Mouse (Mus musculus) pancreas, adult 10 weeks (tissue): ENCODE measurements around the gene Dnmt1. TPM values are rescaled to one million over a fixed set of nuclear protein-coding genes. Genes with fewer than 3 reads are reported as not detected.

Experiments
- polyA plus RNA-seq: library from polyadenylated mRNA; stranded (reverse); fragments of 350-450 nt; fragmentation: Illumina TruSeq; extraction: RNeasy Lipid Tissue Mini Kit (QIAGEN cat#74804); gene quantifications from one replicate; pipeline ENCODE4 v1.2.3, GENCODE M21; 2015; ENCODE audit warnings: low read depth, low replicate concordance; ENCODE audit not compliant: insufficient read depth

The Dnmt1 gene
- 4.3 TPM for polyA plus RNA-seq

DNA sequence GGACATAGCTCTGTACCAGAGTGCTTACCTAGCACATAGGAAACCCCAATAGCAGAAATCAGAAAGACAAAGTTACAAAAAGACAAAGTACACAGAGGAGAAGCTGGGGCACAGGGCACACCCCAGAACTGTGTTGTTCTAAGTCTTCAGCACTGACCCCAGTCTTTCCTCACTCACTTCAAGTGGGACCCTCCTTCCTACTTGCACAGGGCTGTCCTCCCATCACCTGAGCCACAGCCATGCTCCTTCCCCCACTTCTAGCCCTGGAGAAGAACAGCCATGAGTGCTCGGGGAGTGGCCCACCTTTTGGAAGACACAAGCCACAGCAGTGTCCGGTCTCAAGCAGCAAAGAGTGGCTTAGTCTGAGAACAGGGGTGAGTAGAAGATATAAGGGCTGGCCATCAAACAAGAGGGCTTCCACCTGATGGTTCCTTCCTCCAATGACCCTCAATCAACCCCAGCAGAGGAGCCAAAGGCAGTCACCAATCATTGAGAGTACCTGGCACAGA is at the start of gene Dnmt1:
Dnmt1 (minus strand) TSS at position 459 of the 509 bp plus-strand sequence.

DNA sequence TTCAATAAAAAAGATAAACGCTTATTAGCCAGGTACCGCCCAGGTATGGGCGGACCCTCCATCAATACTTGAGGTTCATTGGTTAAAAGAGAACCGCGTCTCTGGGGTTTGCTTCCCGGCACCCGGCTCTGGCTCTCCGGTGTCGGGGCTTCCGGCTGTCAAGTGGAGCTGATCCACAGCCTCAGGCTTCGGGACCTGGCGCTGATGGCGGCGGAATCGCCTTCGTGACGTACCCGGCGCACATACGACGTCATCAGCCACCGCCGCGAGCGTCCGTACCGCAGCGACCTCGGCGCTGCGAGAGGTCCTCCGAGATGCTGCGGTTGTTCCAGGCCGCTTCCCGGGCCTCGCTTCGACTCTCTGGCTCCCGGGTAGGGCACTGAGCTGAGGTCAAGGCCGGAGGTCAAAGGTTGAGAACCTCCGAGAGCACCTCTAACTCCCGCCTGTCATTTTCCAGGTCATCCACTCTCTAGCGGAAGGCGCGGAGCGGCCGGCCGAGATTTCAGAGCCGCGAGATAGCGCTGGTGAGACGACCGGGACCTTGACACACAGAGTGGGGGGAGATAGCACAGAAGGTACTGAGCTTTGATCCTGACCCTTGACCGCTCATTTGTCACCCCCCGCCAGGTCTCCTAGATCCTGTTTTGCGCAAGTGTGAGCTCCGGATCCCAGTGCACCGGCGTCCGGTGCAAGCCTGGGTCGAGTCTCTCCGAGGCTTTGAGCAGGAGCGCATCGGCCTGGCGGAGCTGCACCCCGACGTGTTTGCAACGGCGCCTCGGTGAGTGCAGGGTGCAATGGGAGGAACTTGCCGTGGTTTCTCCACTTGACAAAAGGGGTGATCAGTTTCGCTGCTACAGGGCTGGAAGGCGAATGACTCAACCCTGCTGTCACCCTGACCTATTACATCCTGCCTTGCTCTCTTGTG is 43.2 kb upstream of the Dnmt1 start, which contains the start of gene Mrpl4:
Mrpl4 (plus strand) TSS at position 112 of the 925 bp plus-strand sequence.

DNA sequence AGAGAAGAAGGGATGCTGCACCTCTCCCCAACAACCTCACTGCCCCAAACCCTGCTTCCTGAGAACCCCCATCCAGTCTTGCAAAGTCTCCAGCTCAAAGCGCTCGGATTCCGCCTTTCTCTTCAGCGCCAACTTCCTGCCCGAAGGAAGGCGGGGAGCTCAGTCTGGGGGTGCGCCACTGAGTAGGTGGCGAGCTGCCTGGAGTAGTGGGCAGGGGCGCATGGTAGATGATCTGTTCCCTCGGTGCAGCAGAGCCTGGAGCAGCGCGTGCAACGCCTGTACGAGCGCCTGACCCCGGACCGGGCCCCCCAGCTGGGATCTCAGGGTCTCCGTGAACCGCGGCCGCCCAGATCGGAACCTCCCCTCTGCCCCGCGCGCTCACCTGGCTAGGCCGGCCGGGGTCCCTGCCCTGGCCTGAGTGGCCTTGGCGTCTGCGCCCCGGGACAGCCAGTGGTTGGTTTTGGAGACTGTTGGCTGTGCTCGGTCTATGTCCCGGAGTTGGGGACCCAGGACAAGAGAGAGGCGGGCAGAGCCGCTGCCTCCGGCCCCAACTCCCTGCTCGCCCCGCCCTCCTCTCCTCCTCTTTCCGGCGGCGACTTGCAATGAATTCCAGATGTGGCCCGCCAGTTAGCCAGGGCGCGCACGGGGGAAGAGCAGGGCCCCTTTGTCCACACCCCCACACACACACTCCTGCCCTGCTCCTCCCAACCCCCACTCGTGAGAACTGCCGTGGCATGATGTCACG is 16.7 kb upstream of the Dnmt1 start, which contains the start of gene S1pr2:
S1pr2 (minus strand) TSS at position 566 of the 745 bp plus-strand sequence.

DNA sequence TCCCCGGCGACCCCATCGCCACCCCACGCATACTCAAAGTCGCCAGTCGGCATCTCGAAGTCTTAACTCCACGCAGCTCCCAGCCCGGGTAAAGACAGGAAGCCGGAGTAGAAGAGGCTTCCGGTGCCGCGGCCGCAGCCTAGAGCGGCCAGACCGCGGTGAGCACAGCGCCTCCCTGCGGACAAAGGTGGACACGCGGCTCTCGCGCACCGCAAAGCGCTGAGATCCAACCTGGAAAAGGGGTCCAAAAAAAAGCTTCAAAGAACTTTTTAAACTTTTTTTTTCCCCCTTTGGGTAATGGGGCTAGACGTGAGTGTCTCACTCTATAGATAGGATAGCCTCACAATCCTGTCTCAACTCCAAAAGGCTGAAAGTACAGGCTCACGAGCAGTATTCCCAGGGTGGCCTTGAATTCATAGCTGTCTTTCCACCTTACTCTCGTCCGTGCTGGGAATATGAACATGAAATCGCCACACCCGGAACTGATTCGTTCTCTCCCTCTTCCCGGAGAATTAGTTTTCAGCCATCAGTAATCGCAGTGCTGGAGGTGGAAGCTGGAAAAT is 61.1 kb downstream of the Dnmt1 start, which contains the start of gene Eif3g:
Eif3g (minus strand) TSS at position 113 of the 563 bp plus-strand sequence.

DNA sequence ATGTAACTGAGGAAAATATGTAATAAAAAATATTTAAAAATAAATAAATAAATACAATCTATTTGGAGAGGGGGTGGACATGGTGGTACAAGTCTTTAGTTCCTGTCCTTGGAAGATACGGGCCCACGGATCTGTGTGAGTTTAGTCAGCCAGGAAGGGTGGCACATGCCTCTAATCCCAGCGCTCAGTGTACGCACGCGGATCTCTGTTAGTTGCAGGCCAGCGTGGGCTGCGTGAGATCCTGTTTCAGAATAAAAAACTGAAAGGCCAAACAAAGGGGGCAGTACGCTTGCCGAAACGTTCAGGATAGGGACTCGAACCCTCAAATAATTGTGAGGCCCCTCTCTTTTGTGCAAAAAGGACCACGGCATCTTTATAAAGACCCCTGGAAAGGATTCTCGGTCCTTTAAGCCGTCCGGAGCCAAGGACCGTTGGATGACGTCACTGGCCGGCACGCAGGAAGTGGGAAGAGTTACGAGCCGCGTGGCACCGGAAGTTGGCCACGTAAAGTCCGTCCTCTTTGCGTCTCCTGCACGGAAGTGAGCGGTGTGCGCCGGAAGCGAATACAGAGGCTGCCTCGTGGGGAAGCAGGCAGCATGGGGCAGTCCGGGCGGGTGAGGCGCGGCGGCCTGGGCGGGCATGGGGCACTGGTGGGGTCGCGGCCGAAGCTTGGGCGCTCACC is 71.8 kb downstream of the Dnmt1 start, which contains the start of gene Ppan:
Ppan (plus strand) TSS at position 472 of the 682 bp plus-strand sequence.

DNA sequence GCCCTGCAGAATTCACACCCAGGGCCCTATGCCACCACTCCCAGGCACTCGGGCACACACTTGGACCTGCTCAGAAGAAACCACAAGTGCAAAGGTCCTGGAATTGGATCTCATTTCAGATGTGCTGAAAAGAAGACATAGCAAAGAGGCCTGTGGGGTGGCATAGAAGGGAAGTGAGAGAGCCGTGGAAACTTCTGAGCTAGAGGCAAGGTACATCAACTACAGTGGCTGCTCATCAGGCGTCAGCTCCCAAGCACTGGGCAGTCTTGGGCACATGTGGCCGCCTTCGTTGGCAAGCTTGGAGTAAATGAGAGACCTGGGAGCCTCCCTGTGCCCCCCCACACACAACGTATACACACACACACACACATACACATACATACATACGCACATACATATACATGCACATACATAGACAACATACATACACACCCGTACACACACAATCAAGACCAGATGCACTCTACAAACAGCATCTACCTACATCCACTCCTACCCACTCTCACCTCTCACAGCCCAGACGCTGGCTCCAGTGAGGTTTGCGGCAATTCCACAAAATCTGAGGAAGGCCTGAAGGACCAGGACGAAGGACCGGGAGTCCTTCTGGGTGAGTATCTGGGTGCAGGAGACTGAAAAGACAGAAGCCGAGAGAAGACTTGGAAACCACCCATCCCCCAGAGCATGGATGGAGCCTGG is 80.4 kb downstream of the Dnmt1 start, which contains the start of gene Angptl6:
Angptl6 (minus strand) TSS at position 631 of the 696 bp plus-strand sequence.

DNA sequence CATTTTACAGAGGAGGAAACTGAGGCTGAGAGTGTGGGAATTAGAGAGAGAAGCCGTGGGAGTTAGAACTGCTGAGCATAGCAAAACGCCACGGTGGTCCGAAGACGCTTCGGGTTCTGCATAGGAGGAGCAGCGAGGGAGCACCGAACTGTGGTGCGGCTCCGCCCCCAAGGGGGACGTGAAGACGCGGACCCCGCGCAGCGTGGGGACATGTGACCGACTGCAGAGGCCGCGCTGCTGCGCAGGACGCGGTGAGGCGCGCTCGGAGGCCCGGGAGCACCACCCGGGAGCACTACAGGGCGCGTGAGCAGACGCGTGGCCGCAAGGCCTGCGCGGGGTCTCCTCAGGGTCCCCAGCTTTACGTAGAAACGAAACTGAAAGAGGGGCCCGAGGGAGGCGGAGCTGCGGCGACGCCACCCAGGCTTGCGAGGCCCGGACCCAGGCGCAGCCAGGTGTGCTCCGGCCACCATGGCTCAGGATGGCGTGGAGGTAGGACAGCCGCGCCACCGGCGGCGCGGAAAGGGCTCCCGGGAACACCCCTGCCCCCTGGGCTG is 91.2 kb downstream of the Dnmt1 start, which contains the start of gene A230050P20Rik:
A230050P20Rik (plus strand) TSS at position 195 of the 554 bp plus-strand sequence.

Other genes with a start within 250 kb of the Dnmt1 start
- 0.57 TPM for gene Olfm2, start 213.5 kb downstream of the Dnmt1 start, polyA plus RNA-seq
- 10.9 TPM for gene Col5a3, start 144.8 kb downstream of the Dnmt1 start, polyA plus RNA-seq
- gene Rdh8, start 141.4 kb downstream of the Dnmt1 start, polyA plus RNA-seq = not detected
- gene A230050P20Rik, start 91.2 kb downstream of the Dnmt1 start, polyA plus RNA-seq = 12.9 TPM
- 1.1 TPM for gene Angptl6, start 80.2 kb downstream of the Dnmt1 start, polyA plus RNA-seq
- gene Ppan, start 71.7 kb downstream of the Dnmt1 start, polyA plus RNA-seq = 21.0 TPM
- gene Eif3g, start 61.3 kb downstream of the Dnmt1 start, polyA plus RNA-seq = 46.1 TPM
- 3.5 TPM for gene S1pr2, start 16.9 kb upstream of the Dnmt1 start, polyA plus RNA-seq
- gene Mrpl4, start 42.9 kb upstream of the Dnmt1 start, polyA plus RNA-seq = 13.8 TPM
- gene Icam1, start 56.1 kb upstream of the Dnmt1 start, polyA plus RNA-seq = 7.2 TPM
- gene Icam4, start 69.5 kb upstream of the Dnmt1 start, polyA plus RNA-seq = not detected
- not detected for gene Icam5, start 72.2 kb upstream of the Dnmt1 start, polyA plus RNA-seq
- not detected for gene Zglp1, start 107.2 kb upstream of the Dnmt1 start, polyA plus RNA-seq
- gene Gm49373, start 113.2 kb upstream of the Dnmt1 start, polyA plus RNA-seq = 0.74 TPM
- gene Fdx1l, start 113.7 kb upstream of the Dnmt1 start, polyA plus RNA-seq = 12.7 TPM
- 4.2 TPM for gene Gm38431, start 132.1 kb upstream of the Dnmt1 start, polyA plus RNA-seq
- gene Raver1, start 132.1 kb upstream of the Dnmt1 start, polyA plus RNA-seq = 4.9 TPM
- gene Tyk2, start 171.4 kb upstream of the Dnmt1 start, polyA plus RNA-seq = 6.1 TPM
- 23.2 TPM for gene Cdc37, start 190.1 kb upstream of the Dnmt1 start, polyA plus RNA-seq
- gene Pde4a, start 205.8 kb upstream of the Dnmt1 start, polyA plus RNA-seq = 12.9 TPM